Mouse (Mus musculus): ENCODE measurements around the gene Limk1. TPM values are rescaled to one million over a fixed set of nuclear protein-coding genes. Genes with fewer than 3 reads are reported as not detected.
A peak's percentile ranks its signal among the peaks of the same experiment; 100 is the strongest.

Limk1 gene
- polyA plus RNA-seq, 1 experiment from 2014 or later, result 13.8 TPM

DNA sequence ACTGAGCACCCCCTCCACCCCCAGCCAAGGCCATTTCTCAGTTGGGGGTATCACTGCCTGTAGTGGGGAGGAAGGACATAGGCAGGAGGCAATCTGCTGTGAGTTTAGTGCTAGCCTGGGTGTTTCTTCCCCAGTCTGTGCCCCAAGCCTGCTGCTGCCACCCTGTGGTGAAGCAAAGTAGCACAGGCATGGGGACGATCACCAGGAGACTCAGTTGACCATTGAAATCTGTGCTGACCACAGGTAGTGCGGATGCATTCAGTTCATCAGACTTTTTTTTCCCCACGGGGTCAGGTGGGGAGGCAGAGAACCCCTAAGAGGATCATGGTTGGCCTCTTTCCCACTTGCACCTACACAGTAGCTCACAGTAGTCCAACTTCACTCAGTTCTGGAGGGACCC lies 71.3 kb downstream of the Limk1 start:
- no peaks in the 10 kb centered on the region for H3K9me3 ChIP-seq (replicated peaks)
- no peak overlapping the region for H3K4me2 ChIP-seq
- 66% methylated on average over 3 of the region's 3 CpGs for WGBS
- no peak overlapping the region for H3K27ac ChIP-seq
- no peaks in the 10 kb centered on the region for H3K27me3 ChIP-seq
- no peak overlapping the region for H3K4me3 ChIP-seq
- H3K36me3 ChIP-seq (ENCODE audit: poor library complexity, severe bottlenecking), result peaks cover 74% of the 10 kb centered on the region
- 0 out of 2 replicates have a peak, but pooled peaks have one; percentile 39 for ATAC-seq
- H3K9ac ChIP-seq, result no peak overlapping the region
- peaks cover 4% of the 10 kb centered on the region; the same call in 1 of the 2 replicates for H3K4me1 ChIP-seq

DNA sequence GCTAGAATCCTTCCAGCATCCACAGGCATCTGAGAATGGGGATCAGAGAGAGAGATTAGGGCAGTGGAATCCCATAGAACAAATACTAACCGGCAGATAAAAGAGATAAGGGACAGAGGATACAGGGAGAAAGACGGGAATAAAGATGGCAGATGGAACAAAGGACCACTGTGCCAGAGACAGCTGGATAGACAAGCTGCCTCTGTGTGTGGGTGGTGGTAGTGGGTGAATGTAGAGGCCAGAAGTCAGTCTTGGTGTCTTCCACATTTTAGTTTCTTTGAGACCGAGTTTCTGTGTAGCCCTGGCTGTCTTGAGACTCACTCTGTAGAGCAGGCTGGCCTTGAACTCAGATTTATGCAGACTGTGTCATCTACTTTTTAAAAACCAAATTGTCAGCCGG lies 72.6 kb downstream of the Limk1 start:
- Histone ChIP-seq H3K27me3 (no peaks in the 10 kb centered on the region), H3K36me3 (ENCODE audit: poor library complexity, severe bottlenecking) (peaks cover 61% of the 10 kb centered on the region), H3K4me1 (no peaks in the 10 kb centered on the region), H3K9me3 (replicated peaks) (no peaks in the 10 kb centered on the region), H3K27ac (no peak overlapping the region), H3K4me3 (no peak overlapping the region), H3K4me2 (no peak overlapping the region), H3K9ac (no peak overlapping the region)
- whole genome bisulfite sequencing, result 72% methylated on average over 4 of the region's 4 CpGs
- ATAC-seq, result no peak

DNA sequence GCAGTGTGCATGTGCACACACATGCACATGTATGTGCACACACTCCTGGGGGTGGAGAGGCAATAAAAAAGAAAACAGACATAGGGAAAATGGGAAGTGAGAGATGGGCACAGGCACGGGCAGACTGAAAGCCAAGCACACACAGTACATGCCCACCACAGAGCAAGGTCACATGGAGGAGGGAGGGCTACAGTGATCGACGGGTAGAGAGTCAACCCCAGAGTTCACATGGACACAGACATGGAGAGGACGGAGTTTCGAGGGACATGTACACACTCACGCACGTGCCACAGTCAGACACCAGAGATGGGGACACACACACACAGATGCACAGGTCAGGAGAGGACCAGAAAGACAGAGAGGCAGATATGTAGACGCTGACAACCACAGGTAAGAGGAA lies 73.0 kb downstream of the Limk1 start:
- ATAC-seq, result no peak
- Histone ChIP-seq H3K9me3 (replicated peaks) (no peaks in the 10 kb centered on the region), H3K27ac (no peak overlapping the region), H3K36me3 (ENCODE audit: poor library complexity, severe bottlenecking) (peaks cover 57% of the 10 kb centered on the region), H3K4me2 (no peak overlapping the region), H3K4me1 (no peaks in the 10 kb centered on the region), H3K9ac (no peak overlapping the region), H3K4me3 (no peak overlapping the region), H3K27me3 (no peaks in the 10 kb centered on the region)
- 92% methylated on average over 8 of the region's 8 CpGs for WGBS

DNA sequence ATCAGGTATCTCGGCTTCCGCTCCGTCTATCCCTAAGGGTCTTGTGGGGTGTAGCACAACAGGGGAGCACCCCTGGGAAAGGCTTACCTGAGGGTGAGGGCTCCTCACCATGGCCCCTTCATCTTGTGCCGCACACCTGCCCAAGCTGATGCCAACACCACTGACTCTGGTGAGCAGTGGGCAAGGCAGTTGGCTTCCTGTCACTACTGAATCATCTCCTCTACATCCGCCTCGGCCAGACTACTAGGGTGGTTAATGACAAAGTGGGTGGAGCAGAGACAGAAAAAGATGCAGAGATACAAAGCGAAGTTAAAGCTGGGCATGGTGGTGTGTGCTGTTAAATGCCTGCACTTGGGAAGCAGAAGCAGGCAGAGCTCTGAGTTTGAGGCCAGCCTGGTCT lies 73.6 kb downstream of the Limk1 start, which contains the start of gene Lat2:
Gene Lat2 (minus strand): TSS at position 224 of the 400 bp plus-strand sequence.
- ATAC-seq, result no peak
- Histone ChIP-seq H3K4me2 (no peak within 1 kb of the TSS), H3K27ac (0 out of 2 replicates have a peak within 1 kb of the TSS, but pooled peaks have one; percentile 5), H3K36me3 (ENCODE audit: poor library complexity, severe bottlenecking) (peaks cover 51% of the 10 kb centered on the region), H3K9ac (no peak within 1 kb of the TSS), H3K4me3 (no peak within 1 kb of the TSS), H3K9me3 (replicated peaks) (no peaks in the 10 kb centered on the region), H3K27me3 (no peaks in the 10 kb centered on the region), H3K4me1 (no peaks in the 10 kb centered on the region)
- 88% methylated on average over 7 of the region's 7 CpGs for WGBS

DNA sequence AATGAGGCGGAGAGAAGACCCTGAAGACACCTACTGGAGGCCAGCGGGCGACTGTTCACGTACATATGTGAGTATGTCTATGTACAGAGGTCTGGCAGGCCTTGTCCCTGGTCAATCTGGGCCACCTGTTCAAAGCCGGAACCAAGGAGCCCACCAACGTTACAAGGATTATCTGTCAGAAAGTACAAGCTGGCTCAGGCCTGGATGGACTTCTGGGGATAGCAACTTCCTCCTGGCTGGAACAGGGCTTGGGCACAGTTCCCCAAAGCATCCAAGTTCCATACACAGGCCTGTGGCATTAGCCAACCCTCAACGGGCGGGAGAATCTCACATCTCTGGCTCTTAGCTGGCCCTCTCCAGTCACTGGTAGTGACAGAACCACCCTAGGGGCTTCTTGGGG lies 74.1 kb downstream of the Limk1 start:
- 88% methylated on average over 8 of the region's 8 CpGs for WGBS
- ATAC-seq, result no peak
- Histone ChIP-seq H3K9me3 (replicated peaks) (no peaks in the 10 kb centered on the region), H3K4me3 (no peak overlapping the region), H3K4me2 (no peak overlapping the region), H3K27ac (no peak overlapping the region), H3K9ac (no peak overlapping the region), H3K27me3 (no peaks in the 10 kb centered on the region), H3K36me3 (ENCODE audit: poor library complexity, severe bottlenecking) (peaks cover 46% of the 10 kb centered on the region), H3K4me1 (no peaks in the 10 kb centered on the region)

DNA sequence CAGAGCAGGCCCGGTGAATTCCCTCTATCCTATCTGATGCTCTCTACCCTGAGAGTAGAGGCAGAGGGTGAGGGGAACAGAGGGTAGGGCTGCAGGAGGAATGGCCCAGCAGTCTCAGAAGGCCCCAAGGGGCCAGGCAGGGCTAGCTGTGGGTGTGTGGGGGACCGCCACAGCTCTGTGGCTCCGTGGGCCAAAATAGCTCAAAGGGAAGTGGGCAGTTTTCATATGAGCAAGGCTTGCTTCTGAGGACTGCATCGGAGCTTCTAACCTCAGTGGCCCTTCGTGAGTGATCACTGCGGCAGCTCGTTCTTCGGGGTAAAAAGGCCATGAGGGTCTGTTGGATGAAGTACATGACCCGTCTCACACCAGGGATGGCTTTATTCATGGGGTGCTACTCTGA lies 74.7 kb downstream of the Limk1 start:
- Histone ChIP-seq H3K36me3 (ENCODE audit: poor library complexity, severe bottlenecking) (peaks cover 40% of the 10 kb centered on the region), H3K4me1 (no peaks in the 10 kb centered on the region), H3K27me3 (no peaks in the 10 kb centered on the region), H3K9ac (no peak overlapping the region), H3K4me2 (no peak overlapping the region), H3K27ac (peak overlapping the region; percentile 5; the same call in 1 of the 2 replicates), H3K4me3 (no peak overlapping the region), H3K9me3 (replicated peaks) (no peaks in the 10 kb centered on the region)
- WGBS, result 91% methylated on average over 9 of the region's 9 CpGs
- no peak for ATAC-seq

DNA sequence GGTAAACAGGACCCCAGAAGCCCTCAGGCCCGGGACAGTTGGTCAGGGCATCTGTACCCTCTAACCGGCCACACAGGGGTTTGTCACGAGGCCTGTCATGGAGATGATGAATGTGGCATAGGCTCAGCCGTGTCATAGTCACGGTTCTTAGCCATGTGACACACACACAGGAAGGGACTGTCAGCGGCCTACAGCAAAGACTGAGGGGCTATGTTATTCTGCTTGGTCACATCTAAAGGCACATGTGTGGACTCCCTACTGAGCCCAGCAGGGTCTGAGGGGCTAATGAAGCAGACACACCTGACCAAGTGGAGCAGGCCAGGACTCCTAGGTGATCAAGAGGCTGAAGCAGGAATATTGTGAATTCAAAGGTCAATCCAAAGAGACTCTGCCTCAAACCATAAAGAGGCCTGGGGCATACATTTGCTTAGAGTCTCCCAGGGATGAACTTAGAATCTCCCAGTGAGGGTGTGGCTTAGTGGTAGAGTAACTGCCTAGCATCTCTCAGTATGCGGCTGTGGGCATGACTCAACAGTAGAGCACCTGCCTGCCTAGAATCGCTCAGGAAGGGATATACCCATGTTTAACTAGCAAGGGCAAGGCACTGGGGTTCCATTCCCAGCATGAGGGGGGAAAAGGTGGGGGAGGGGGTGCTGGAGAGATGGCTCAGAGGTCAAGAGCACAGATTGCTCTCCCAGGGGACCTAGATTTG lies 76.4 kb downstream of the Limk1 start:
- ATAC-seq, result no peak
- Histone ChIP-seq H3K27me3 (no peaks in the 10 kb centered on the region), H3K4me2 (no peak overlapping the region), H3K27ac (no peak overlapping the region), H3K4me1 (no peaks in the 10 kb centered on the region), H3K9me3 (replicated peaks) (no peaks in the 10 kb centered on the region), H3K36me3 (ENCODE audit: poor library complexity, severe bottlenecking) (peaks cover 23% of the 10 kb centered on the region), H3K9ac (0 out of 2 replicates have a peak overlapping the region, but pooled peaks have one; percentile 12), H3K4me3 (no peak overlapping the region)
- 68% methylated on average over 8 of the region's 8 CpGs for WGBS

DNA sequence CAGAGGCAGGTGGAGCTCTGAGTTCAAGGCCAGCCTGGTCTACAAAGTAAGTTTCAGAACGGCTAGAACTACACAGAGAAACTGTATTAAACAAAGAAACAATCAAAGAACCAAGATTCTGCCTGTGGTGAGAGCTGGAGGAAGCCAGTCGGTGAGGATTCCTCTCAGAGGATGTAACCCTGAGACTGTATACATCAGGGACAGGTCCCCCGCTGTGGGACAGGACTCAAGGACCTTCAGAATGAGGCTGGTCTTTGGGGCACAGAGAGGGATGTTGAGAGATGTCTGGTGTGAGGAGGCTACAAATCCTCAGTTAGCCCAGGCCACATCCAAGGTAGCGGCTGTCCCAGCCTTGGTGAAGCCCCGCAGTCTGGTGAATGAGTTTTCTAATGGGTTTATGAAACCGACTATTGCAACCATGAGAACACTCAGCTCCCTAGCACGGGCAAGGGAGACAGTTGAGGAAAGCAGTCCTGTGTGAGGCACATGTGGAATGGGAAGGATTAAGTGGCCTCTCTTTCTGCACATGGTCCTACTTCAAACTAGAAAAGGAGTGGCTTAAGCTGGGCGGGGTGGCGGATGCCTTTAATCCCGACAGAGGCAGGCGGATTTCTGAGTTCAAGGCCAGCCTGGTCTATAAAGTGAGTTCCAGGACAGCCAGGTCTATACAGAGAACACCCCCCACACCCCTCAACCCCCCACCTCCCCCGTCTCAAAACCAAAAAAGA lies 78.3 kb downstream of the Limk1 start:
- H3K4me2 ChIP-seq, result no peak overlapping the region
- no peaks in the 10 kb centered on the region for H3K4me1 ChIP-seq
- H3K27ac ChIP-seq, result no peak overlapping the region
- whole genome bisulfite sequencing, result 86% methylated on average over 12 of the region's 12 CpGs
- peaks cover 11% of the 10 kb centered on the region for H3K36me3 ChIP-seq (ENCODE audit: poor library complexity, severe bottlenecking)
- no peak overlapping the region for H3K9ac ChIP-seq
- no peaks in the 10 kb centered on the region for H3K9me3 ChIP-seq (replicated peaks)
- ATAC-seq, result no peak
- H3K27me3 ChIP-seq, result no peaks in the 10 kb centered on the region
- H3K4me3 ChIP-seq, result no peak overlapping the region

DNA sequence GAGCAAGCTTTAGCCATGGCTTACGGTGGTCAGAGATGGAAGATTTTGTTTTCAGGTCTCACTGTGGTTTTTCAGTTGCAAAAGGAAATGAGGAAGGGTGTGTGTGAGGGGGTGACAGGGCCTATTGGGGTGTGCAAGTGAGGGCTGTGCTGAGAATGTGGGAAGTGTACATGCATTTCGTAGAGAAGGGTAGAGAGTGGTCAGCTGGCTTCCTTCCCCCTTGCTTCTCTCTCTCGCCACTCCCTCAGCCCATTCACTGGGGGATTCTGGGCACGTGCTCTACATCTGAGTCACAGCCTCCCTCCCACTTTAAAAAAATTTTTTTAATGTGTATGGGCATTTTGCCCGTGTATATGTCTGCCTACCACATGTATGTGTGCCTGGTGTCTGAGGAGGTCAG lies 81.3 kb downstream of the Limk1 start:
- Histone ChIP-seq H3K9me3 (replicated peaks) (no peaks in the 10 kb centered on the region), H3K36me3 (ENCODE audit: poor library complexity, severe bottlenecking) (peaks cover 8% of the 10 kb centered on the region; the same call in 1 of the 2 replicates), H3K4me3 (no peak overlapping the region), H3K4me1 (no peaks in the 10 kb centered on the region), H3K27ac (no peak overlapping the region), H3K27me3 (no peaks in the 10 kb centered on the region), H3K4me2 (no peak overlapping the region), H3K9ac (no peak overlapping the region)
- WGBS, result 72% methylated on average over 5 of the region's 5 CpGs
- no peak for ATAC-seq

DNA sequence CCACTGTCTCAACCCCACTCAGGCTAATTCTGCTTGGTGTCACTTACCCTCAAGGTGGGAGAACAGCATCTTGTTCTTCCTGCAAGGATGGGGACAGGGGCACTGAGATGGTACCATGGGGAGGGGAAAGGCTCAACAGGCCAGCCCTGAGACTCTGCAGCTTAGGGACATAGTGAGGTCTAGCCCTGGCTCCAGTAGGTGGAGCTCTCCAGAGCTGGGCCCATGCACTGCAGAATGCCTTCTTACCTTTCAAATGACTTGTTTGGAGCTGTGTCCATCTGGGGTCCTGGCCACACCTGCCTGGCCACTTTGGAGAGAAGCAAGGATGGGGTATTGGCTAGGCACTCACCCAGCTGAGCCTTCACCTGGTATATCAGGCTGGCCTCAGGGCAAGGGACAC lies 82.1 kb downstream of the Limk1 start:
- H3K36me3 ChIP-seq (ENCODE audit: poor library complexity, severe bottlenecking), result peaks cover 11% of the 10 kb centered on the region; the same call in 1 of the 2 replicates
- H3K27ac ChIP-seq, result no peak overlapping the region

More for the DNA sequence above, 82.1 kb downstream of the Limk1 start:
- H3K4me2 ChIP-seq, result no peak overlapping the region
- no peaks in the 10 kb centered on the region for H3K27me3 ChIP-seq
- H3K4me3 ChIP-seq, result no peak overlapping the region
- no peak overlapping the region for H3K9ac ChIP-seq
- H3K4me1 ChIP-seq, result no peaks in the 10 kb centered on the region
- no peaks in the 10 kb centered on the region for H3K9me3 ChIP-seq (replicated peaks)
- no peak for ATAC-seq

Data from forebrain, embryonic 13.5 days (tissue).